Mouse (Mus musculus) NIH3T3 (cell line): ENCODE measurements around the gene Serpina9.

ENCODE experiments used
- DNase-seq: peaks from one replicate; pipeline ENCODE4 v3.0.0-alpha.2; 2012; ENCODE audit warnings: low read depth

Serpina9 gene

DNA sequence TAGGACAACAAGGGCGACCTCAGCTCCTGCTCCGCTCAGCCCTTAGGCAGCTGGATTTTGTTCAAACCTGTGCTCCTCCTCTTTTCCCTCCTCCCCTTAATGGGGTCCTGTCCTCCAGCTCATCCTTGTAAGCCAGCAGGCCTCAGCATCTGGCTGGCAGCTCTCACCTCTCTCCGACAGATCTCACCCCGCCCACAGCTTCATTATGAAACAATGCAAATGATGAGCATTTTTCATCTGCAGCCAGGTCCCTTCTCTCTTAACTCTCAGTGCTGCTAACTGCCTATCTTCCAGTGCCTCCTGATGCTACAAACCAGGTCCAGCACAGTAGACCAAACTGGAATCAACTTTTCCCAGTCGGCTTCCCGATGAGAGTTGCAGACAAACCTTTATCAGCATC is at the start of gene Serpina9:
Gene Serpina9, minus strand, starts transcription at position 136 of the 400 bp plus-strand sequence.
- DNase-seq = no peak

DNA sequence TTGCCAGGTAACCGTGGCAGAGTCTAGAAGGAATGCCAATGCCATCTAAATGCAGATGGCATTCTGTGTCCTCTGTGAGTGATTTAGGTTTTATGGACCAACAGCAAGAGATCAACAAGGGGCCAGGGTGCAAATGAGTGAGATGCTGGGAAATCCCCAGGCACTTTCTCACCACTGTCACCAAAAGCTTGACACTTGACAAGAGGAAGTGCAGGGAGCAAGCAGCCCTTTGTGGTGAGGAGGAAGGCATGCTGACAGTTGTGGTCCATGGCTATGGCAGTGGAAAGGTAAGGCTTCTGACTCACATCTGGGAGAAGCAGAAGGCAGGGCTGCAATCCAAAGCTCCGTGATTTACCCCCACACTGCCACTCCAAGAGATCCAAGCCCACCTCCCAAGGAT is 48.3 kb upstream of the Serpina9 start:
- no peak for DNase-seq

DNA sequence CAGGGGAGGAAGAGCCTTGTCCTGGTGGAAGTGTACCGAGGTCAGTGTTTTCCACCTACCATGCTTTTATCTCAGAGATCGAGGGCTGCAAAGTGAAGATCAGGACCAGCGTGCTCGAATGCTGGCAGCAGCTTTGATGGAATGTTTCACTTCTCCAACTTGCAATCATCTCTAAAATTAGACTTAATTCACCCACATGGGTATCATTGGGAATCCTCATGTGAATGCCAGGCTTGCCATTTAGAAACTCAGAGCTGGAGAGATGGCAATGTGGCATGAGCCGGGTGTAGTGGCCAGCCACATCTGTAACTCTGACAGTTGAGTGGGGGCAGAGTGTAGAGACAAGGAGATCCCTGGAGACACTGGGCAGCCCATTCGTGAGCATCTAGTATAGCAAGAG is 46.6 kb upstream of the Serpina9 start:
- no peak for DNase-seq

DNA sequence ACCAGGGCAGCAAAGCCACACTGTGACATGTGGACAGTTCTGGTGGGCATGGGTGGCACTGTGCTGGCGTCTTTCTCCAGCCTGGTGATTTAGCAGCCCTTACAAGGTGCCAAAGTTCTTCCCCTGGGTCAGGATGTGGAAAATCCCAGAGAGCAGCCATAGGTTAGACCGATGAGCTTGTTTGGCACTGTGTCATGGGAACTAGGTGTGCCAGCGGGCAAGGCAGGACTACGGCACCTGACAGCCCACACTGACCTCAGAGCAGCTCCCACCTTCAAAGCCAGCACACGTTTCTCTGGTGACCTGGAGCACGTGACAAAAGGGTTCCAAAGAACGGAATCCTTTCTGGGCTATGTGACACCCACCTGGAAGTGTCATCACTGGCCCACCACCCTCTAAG is 44.0 kb upstream of the Serpina9 start:
- no peak for DNase-seq

GRCm38 (mm10) chr12:104057050-104057449 is 43.5 kb upstream of the Serpina9 start:
- peak; percentile 46 for DNase-seq

DNA sequence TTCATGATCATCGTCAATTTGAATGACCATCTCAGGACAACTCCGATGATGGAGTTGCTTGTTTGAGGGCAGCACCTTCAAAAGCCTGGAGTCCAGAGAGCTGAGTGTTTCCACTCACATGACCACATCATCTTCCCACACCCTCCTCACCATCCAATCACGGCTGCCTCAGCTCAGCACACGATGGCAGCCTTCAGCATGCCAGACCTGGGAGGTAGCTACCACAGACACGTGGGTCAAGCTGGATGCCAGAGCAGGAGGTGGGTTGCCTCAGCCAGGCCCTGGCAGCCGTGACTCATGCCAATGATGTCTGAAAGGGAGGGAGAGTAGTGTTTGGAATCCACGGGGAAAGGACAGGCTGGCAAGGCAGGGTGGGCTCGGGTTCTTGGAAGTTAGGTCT is 42.2 kb upstream of the Serpina9 start:
- peak; percentile 77 for DNase-seq

DNA sequence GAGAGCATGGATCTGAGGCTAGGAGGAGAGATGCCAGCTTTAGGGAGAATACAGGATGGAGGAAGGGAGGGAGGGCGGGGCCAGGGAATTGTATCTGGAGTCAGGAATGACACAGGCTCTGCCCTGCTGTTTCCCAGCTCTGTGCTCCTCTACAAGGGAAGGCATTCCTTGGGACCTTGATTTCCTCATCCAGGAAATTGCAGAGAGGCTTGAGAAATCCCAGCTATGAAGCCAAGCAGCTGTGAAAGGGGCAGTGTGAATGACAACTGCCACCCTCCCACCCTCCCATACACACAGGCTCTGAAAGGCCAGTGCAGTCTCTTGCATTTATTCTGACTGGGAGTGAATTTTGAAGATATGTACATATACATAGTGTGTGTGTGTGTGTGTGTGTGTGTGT is 40.4 kb upstream of the Serpina9 start:
- DNase-seq = peak; percentile 23

- no peak for DNase-seq
Measured at GRCm38 (mm10) chr12:104045713-104046112, 32.2 kb upstream of the Serpina9 start.

DNA sequence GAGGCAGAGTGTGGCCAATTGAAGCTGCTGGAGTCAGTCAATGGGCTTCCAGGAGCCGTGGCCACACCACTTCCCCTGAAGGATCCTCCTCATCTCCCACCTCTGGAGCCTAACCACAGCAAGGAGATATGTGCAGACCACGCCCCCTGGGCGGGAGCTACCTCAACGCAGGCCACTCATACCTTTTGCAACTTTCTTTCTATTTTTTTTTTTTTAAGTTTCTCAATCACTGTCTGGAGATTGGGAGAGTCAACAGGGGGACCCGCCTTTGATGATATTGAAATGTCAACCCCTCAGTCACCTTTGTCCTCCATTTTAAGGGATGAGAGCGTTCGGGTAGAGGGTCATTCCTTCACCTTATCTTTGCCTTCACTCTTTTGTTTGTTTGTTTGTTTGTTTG is 30.8 kb upstream of the Serpina9 start, which contains the start of gene Serpina12:
Gene Serpina12, minus strand, starts transcription at position 101 of the 400 bp plus-strand sequence.
- no peak for DNase-seq

DNA sequence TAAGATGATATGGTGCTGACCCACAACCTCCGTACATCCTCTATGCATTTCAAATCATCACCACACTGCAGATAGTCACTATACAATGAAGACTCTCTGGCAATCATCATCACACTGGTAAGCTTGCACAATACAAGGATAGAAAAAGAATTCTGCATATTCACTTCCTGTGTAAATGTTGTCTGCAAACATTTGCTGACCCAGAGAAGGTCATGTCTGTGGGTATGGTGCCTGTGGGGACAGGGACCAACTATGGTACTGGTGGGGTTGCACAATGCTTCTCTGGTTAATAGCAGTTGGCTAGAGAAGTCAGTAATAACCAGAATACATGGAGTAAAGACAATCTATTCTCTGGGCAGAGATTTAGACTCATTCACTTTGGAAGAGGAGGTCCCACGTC is 29.2 kb upstream of the Serpina9 start:
- no peak for DNase-seq

GRCm38 (mm10) chr12:104041401-104041800 is 27.8 kb upstream of the Serpina9 start:
- DNase-seq = peak; percentile 48

DNA sequence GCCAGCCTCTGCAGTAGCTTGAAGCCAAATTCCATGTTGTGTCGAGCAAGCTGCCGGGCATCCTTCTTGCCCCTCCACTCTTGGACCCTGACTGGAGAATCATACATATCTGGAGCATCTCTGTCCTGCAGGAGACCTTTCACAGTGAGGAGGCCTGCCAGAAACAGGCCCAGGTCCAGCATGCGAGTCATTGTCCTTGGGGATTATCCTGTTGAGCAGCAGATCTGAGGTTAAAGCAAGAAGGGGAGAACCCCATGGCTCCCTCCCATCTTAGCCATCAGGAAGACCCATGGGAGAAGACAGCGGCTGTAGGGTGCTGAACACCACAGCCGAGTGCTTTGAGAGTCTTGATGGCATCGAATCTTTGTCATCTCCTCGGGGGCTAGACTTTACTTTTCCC is 24.6 kb upstream of the Serpina9 start:
- DNase-seq = peak; percentile 50

DNA sequence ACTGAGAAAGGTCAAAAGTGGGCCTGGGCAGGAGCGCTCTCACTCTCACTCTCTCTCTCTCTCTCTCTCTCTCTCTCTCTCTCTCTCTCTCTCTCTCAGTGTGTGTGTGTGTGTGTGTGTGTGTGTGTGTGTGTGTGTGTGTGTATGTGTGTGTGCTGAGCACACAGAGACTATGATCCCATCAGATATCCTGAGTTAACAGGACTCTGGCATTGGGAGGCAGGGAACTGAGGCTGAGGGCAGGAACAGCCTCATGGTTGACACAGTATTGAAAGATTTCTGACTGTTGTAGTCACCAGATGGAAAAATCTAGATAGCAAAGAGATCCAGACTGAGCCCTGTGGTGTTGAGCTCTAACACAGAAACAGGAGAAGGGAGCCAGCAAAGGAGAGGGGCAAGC is 20.2 kb upstream of the Serpina9 start:
- no peak for DNase-seq

GRCm38 (mm10) chr12:104029986-104030385 is 16.4 kb upstream of the Serpina9 start:
- DNase-seq = peak; percentile 31

DNA sequence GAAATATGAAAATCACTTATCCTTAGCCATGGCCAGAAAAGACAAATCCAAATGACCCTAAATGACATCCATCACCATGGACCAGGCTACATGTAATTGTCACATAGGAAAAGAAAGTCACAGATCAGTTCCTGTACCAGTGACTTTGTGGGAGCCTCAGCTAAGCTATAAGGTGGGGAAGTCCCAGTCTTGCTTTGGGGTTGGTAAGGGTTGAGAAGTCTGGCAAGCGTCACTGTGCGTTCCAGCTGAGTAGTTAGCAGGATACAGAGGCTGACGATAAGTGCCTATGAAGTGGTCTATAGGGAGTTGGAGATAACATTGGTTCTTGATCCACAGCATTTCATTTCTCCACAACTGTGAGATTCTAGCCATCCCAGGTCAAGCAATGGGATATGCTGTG is 1.7 kb upstream of the Serpina9 start:
- no peak for DNase-seq

DNA sequence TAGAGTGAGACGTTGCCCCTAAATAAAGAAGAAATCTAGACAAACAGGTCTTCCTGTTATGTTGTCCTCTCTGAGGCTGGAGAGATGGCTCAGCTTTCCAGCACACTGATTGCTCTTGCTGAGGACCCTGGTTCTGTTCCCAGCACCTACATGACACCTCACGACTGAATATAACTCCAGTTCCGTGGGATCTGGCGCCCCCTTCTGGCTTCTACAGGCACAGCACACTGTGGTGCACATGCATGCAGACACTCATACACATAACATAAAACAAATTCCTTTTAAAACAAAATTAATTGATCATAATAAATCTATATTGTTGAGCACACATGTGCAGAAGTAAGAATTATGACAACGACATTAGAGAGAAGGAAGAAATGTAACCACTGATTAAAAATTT is 8.9 kb downstream of the Serpina9 start:
- DNase-seq = no peak

GRCm38 (mm10) chr12:104003238-104003612 is 10.3 kb downstream of the Serpina9 start:
- DNase-seq = peak; percentile 74

DNA sequence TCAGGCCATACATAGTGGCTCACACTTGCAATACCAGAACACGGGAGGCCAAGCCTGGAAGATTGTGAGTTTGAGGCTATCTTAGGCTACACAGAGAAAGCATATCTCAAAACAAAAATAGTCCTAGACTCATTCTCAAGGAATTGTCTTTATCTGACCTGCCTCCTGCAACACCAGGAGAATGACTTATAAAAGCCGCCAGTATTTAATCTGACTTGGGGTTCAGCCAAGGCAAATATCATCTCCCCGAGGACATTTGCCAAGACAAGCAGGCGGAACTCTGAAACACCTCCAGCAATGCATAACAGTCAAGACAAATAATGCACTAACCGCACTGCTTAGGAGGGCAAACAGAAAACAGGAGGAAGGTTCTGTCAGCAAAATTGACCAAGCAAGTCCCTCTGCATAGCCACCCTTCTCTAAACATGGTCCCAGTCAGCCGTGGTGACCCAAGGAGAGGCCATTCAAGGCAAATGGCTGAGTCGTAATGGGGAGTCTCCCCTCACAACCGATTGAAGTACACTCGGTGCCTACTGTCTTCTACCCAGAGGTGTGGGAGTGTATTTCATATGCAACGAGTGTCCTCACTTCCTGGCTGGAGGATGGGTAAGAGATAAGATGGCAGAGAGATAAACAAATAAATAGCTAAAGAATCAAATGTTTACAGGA is 10.9 kb downstream of the Serpina9 start:
- peak; percentile 84 for DNase-seq

GRCm38 (mm10) chr12:104000594-104000993 is 13.0 kb downstream of the Serpina9 start:
- no peak for DNase-seq

DNA sequence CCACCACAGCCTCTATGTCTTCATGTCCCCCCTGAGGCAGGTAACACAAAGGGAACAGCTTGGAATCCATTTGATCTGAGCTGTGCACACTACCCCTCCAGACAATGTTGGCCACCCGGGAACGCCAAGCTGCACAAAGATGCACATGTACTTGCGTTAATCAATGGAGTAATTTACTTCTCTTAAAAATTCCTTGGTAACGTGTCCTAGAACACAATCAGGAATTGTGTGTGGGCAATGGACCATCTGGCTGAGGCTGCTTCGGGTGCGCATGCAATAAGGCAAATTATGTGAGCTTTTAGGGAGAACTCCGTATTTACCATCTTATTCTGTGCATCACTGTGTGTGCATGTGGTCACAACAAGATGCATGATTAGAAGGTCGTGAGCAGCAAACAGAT is 13.9 kb downstream of the Serpina9 start:
- no peak for DNase-seq

DNA sequence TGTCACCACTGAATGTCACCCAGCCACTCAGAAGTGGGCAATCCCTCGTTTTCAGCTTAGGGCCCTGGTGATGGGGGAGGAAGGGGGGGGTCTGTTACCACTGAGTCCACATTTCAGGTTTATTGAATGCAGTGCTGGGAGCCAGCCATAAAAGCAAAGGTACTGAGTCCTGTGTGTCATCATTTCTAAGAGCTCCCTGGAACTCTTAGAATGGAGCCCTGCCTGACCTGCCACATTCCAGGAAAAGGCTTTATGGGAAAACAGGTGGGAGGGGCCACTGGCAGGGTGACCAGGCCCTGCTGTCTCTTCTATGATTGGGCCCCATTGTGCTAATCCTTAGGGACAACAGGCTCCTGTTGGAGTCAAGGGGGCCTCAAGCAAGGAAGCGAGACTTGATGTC is 17.0 kb downstream of the Serpina9 start:
- no peak for DNase-seq

DNA sequence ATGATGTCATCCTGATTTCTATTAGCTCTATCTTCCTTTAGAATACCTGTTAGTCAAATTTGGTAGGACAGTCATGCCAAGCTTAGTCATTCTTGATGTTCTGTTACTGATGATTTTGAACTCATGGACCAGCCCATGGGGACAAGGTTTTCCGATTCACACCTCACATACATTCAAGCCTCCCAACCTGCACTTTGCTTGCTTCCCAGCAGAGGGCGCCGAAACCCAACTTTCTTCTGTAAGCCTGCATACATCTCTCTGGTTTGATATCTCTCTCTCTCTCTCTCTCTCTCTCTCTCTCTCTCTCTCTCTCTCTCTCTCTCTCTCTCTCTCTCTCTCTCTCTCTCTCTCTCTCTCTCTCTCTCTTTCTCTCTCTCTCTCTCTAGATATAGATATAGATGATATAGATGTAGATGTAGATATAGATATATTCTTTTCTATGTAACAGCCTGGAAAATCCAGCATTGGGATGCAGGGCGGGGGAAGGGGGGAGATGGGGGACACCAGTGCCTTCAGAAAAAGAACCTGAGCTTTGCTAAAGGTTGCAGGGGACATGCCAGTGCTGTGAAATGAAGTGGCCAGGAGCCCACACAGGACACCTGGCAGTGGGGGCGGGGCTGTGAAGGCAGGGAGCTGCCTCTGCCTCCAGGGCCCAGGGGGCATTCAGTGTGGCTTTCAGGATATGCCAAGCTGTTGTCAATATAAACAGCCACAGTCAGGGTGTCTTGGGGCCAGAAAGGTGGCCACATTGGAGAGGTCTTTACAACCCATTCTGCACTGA is 18.1 kb downstream of the Serpina9 start:
- DNase-seq = peak; percentile 89

- no peak for DNase-seq
Measured at GRCm38 (mm10) chr12:103992945-103993344, 20.6 kb downstream of the Serpina9 start.

- DNase-seq = no peak
Measured at GRCm38 (mm10) chr12:103989857-103990256, 23.7 kb downstream of the Serpina9 start, which contains the start of gene Serpina11. TSS of gene Serpina11 (minus strand) at chr12:103989957.
